Mouse (Mus musculus): ENCODE results near the gene Commd8.

- TF ChIP-seq CTCF (IDR thresholded peaks at IDR 0.05; ENCODE audit: extremely low read depth, insufficient read depth, low read length) (no peak), POLR2A (IDR thresholded peaks at IDR 0.05; ENCODE audit: extremely low read depth, insufficient read depth, low read length) (no peak)
These were observed 37.3 kb upstream of the Commd8 start for GRCm38 (mm10) chr5:72205271-72205670.

All from cortical plate, adult 2 months (tissue).